Mouse (Mus musculus): ENCODE data around the gene Slc17a4. TPM values are rescaled to one million over a fixed set of nuclear protein-coding genes. Genes with fewer than 3 reads are reported as not detected.

Slc17a4 gene
- polyA plus RNA-seq, 1 experiment = 0.13 TPM

GRCm38 (mm10) chr13:23879636-23880035 lies 35.2 kb downstream of the Slc17a4 start:
- TF ChIP-seq CTCF (IDR thresholded peaks at IDR 0.05; ENCODE audit: extremely low read depth, insufficient read depth, insufficient read length, insufficient replicate concordance) = no peak
- no peak for TF ChIP-seq POLR2A (IDR thresholded peaks at IDR 0.05; ENCODE audit: low read depth, low read length)
- no peak overlapping the region for H3K4me3 ChIP-seq (ENCODE audit: extremely low read depth, insufficient read depth, insufficient read length)
- WGBS = 6% methylated on average over 5 of the region's 5 CpGs
- H3K27me3 ChIP-seq (ENCODE audit: control insufficient read depth, insufficient read depth, low read length) = no peaks in the 10 kb centered on the region
- DNase-seq (ENCODE audit: low read depth in 1 of 2, low spot score in 2 of 2) = peak in 1 of 2 experiments; percentile 36
- H3K27ac ChIP-seq (ENCODE audit: insufficient read depth, low read length) = no peak overlapping the region
- no peaks in the 10 kb centered on the region for H3K36me3 ChIP-seq (ENCODE audit: control insufficient read depth, insufficient read depth, low read length)
- H3K4me1 ChIP-seq (ENCODE audit: control insufficient read depth, insufficient read depth, insufficient read length) = no peaks in the 10 kb centered on the region

- no peak for TF ChIP-seq POLR2A (IDR thresholded peaks at IDR 0.05; ENCODE audit: low read depth, low read length)
- TF ChIP-seq CTCF (IDR thresholded peaks at IDR 0.05; ENCODE audit: extremely low read depth, insufficient read depth, insufficient read length, insufficient replicate concordance) = no peak
- 83% methylated on average over 3 of the region's 3 CpGs for WGBS
- no peak for DNase-seq (ENCODE audit: low read depth in 1 of 2, low spot score in 2 of 2)
- Histone ChIP-seq H3K27ac (ENCODE audit: insufficient read depth, low read length) (no peak overlapping the region), H3K36me3 (ENCODE audit: control insufficient read depth, insufficient read depth, low read length) (no peaks in the 10 kb centered on the region), H3K27me3 (ENCODE audit: control insufficient read depth, insufficient read depth, low read length) (no peaks in the 10 kb centered on the region), H3K4me3 (ENCODE audit: extremely low read depth, insufficient read depth, insufficient read length) (no peak overlapping the region), H3K4me1 (ENCODE audit: control insufficient read depth, insufficient read depth, insufficient read length) (no peaks in the 10 kb centered on the region)
Measured at GRCm38 (mm10) chr13:23879106-23879505, 35.7 kb downstream of the Slc17a4 start.

DNA sequence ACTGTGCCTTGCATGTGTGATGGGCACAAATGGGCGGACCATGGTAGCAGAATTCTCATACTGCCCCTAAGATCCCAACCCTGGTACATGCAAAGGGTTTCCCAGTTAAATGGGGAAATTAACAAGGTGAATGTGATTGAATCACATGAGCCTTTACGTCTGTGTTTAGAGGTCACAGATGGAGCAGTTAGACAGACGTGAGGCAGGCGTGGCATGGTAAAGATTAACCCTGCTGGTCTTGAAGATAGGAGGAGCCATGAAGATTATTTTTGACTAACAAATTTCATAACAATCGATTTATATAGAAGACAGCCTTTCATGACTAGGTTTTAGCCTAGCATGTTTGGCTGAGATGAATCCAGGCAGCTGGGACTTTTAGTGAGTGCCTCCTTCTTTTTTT lies 41.7 kb downstream of the Slc17a4 start:
- DNase-seq (ENCODE audit: low read depth in 1 of 2, low spot score in 2 of 2) = no peak
- TF ChIP-seq POLR2A (IDR thresholded peaks at IDR 0.05; ENCODE audit: low read depth, low read length) = no peak
- no peak for TF ChIP-seq CTCF (IDR thresholded peaks at IDR 0.05; ENCODE audit: extremely low read depth, insufficient read depth, insufficient read length, insufficient replicate concordance)
- no peaks in the 10 kb centered on the region for H3K4me1 ChIP-seq (ENCODE audit: control insufficient read depth, insufficient read depth, insufficient read length)
- H3K4me3 ChIP-seq (ENCODE audit: extremely low read depth, insufficient read depth, insufficient read length) = no peak overlapping the region
- H3K27ac ChIP-seq (ENCODE audit: insufficient read depth, low read length) = no peak overlapping the region
- H3K27me3 ChIP-seq (ENCODE audit: control insufficient read depth, insufficient read depth, low read length) = no peaks in the 10 kb centered on the region
- 85% methylated on average over 5 of the region's 5 CpGs for WGBS
- H3K36me3 ChIP-seq (ENCODE audit: control insufficient read depth, insufficient read depth, low read length) = no peaks in the 10 kb centered on the region

GRCm38 (mm10) chr13:23869996-23870395 lies 44.8 kb downstream of the Slc17a4 start:
- H3K27ac ChIP-seq (ENCODE audit: insufficient read depth, low read length) = no peak overlapping the region
- H3K36me3 ChIP-seq (ENCODE audit: control insufficient read depth, insufficient read depth, low read length) = no peaks in the 10 kb centered on the region
- H3K4me3 ChIP-seq (ENCODE audit: extremely low read depth, insufficient read depth, insufficient read length) = no peak overlapping the region
- 86% methylated on average over 3 of the region's 3 CpGs for WGBS
- TF ChIP-seq POLR2A (IDR thresholded peaks at IDR 0.05; ENCODE audit: low read depth, low read length) (no peak), CTCF (IDR thresholded peaks at IDR 0.05; ENCODE audit: extremely low read depth, insufficient read depth, insufficient read length, insufficient replicate concordance) (no peak)
- H3K4me1 ChIP-seq (ENCODE audit: control insufficient read depth, insufficient read depth, insufficient read length) = no peaks in the 10 kb centered on the region
- no peak for DNase-seq (ENCODE audit: low read depth in 1 of 2, low spot score in 2 of 2)
- H3K27me3 ChIP-seq (ENCODE audit: control insufficient read depth, insufficient read depth, low read length) = no peaks in the 10 kb centered on the region

- H3K36me3 ChIP-seq (ENCODE audit: control insufficient read depth, insufficient read depth, low read length) = no peaks in the 10 kb centered on the region
- no peaks in the 10 kb centered on the region for H3K27me3 ChIP-seq (ENCODE audit: control insufficient read depth, insufficient read depth, low read length)
- WGBS = 84% methylated on average over 8 of the region's 8 CpGs
- H3K27ac ChIP-seq (ENCODE audit: insufficient read depth, low read length) = no peak overlapping the region
- DNase-seq (ENCODE audit: low read depth in 1 of 2, low spot score in 2 of 2) = no peak
- TF ChIP-seq POLR2A (IDR thresholded peaks at IDR 0.05; ENCODE audit: low read depth, low read length) (no peak), CTCF (IDR thresholded peaks at IDR 0.05; ENCODE audit: extremely low read depth, insufficient read depth, insufficient read length, insufficient replicate concordance) (no peak)
- no peaks in the 10 kb centered on the region for H3K4me1 ChIP-seq (ENCODE audit: control insufficient read depth, insufficient read depth, insufficient read length)
- no peak overlapping the region for H3K4me3 ChIP-seq (ENCODE audit: extremely low read depth, insufficient read depth, insufficient read length)
Measured at GRCm38 (mm10) chr13:23868790-23869533, 45.8 kb downstream of the Slc17a4 start.

DNA sequence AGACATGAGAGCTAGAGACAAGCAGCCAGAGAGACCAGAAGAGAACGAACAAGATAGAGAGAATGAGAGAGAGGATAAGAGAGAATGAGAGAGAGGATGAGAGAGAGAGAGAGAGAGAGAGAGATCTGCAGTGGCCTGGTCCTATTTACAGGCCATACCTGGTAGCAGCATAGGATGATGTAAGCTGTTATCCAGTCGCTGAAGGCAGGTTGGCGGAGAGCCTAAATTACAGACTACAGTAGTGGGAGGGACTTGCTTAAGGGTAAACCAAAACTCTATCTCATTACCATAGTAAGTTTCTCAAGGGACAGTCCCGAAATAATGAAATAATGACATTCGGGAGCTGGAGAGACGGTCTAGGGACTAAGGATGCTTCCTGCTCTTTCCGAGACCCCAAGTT lies 47.4 kb downstream of the Slc17a4 start, which contains the start of gene Slc17a1:
TSS of gene Slc17a1 (plus strand) at position 346 of the 400 bp plus-strand sequence.
- DNase-seq (ENCODE audit: low read depth in 1 of 2, low spot score in 2 of 2) = no peak
- H3K27ac ChIP-seq (ENCODE audit: insufficient read depth, low read length) = no peak within 1 kb of the TSS
- no peak within 1 kb of the TSS for H3K4me3 ChIP-seq (ENCODE audit: extremely low read depth, insufficient read depth, insufficient read length)

DNA sequence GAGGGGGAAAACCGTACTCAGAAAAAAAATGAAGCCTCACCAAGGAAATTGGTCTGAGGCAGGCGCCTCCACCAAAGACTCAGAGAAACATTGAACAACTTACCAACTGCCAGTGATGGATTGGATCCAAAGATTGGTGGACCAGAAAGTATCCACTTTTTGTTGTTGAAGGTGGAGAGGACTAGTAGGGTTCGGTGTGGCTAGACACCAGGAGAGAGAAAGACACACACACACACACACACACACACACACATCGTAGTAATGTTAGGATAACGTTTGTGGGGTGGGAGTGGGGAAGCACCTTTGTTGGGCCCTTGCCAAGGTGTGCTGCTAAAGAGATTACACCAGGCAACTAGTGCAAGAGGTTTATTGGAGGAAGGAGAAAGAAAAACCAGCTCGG lies 47.8 kb downstream of the Slc17a4 start:
- H3K36me3 ChIP-seq (ENCODE audit: control insufficient read depth, insufficient read depth, low read length) = no peaks in the 10 kb centered on the region
- H3K27me3 ChIP-seq (ENCODE audit: control insufficient read depth, insufficient read depth, low read length) = no peaks in the 10 kb centered on the region
- TF ChIP-seq CTCF (IDR thresholded peaks at IDR 0.05; ENCODE audit: extremely low read depth, insufficient read depth, insufficient read length, insufficient replicate concordance) = no peak
- no peak for TF ChIP-seq POLR2A (IDR thresholded peaks at IDR 0.05; ENCODE audit: low read depth, low read length)
- 69% methylated on average over 6 of the region's 6 CpGs for WGBS
- no peak overlapping the region for H3K27ac ChIP-seq (ENCODE audit: insufficient read depth, low read length)
- no peak overlapping the region for H3K4me3 ChIP-seq (ENCODE audit: extremely low read depth, insufficient read depth, insufficient read length)
- H3K4me1 ChIP-seq (ENCODE audit: control insufficient read depth, insufficient read depth, insufficient read length) = no peaks in the 10 kb centered on the region
- no peak for DNase-seq (ENCODE audit: low read depth in 1 of 2, low spot score in 2 of 2)

More for the DNA sequence above, 47.4 kb downstream of the Slc17a4 start, which contains the start of gene Slc17a1:
- TF ChIP-seq CTCF (IDR thresholded peaks at IDR 0.05; ENCODE audit: extremely low read depth, insufficient read depth, insufficient read length, insufficient replicate concordance) = no peak
- TF ChIP-seq POLR2A (IDR thresholded peaks at IDR 0.05; ENCODE audit: low read depth, low read length) = no peak
- Histone ChIP-seq H3K4me1 (ENCODE audit: control insufficient read depth, insufficient read depth, insufficient read length) (no peaks in the 10 kb centered on the region), H3K36me3 (ENCODE audit: control insufficient read depth, insufficient read depth, low read length) (no peaks in the 10 kb centered on the region), H3K27me3 (ENCODE audit: control insufficient read depth, insufficient read depth, low read length) (no peaks in the 10 kb centered on the region)
- WGBS = 86% methylated on average over 7 of the region's 7 CpGs
